Mouse (Mus musculus) retina, adult 2 months (tissue): ENCODE measurements around the gene Jak2.

Experiments used
- DNase-seq: peaks from one replicate; pipeline ENCODE4 v3.0.0-alpha.2; 2012; ENCODE audit warnings: low read depth, low spot score

Gene Jak2

DNA sequence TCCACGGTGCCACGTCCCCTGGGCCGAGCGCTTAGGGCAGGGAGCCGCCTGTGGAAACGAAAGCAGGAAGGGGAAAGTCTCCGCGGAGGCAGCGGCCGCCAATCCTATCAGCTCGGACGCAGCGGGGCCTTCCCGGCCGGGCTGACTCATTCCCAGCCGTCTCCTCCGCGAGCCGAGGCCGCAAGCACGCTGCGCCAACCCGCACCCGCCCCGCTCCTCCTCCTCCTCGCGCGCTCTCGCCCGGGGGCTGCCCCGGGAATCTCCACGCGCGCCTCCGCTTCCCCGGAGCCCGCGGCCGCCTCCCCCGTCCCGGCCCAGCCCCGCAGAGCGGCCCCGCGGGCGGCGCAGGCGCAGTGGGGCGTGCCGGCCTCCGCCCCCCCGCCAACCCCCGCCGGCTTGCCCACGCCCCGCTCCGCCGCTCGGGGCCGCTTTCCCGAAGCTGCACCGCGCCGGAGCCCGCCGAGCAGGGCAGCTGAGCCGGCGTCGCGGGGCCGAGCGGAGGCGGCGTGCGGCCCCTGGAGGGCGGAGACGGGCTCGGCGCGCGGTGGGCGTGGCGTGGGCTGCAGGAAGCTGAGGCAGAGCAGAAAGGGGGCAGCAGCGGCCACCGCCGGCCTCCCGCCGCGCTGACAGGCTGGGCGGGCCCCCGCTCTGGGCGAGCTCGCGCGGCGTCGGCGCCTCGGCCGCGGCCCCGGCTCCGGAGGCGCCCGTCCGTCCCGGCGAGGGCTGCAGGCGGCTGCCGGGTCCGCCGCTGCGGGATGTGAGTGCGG is at the start of gene Jak2:
TSS of gene Jak2 (plus strand) at position 638 of the 767 bp plus-strand sequence.
- peak; percentile 83 for DNase-seq

DNA sequence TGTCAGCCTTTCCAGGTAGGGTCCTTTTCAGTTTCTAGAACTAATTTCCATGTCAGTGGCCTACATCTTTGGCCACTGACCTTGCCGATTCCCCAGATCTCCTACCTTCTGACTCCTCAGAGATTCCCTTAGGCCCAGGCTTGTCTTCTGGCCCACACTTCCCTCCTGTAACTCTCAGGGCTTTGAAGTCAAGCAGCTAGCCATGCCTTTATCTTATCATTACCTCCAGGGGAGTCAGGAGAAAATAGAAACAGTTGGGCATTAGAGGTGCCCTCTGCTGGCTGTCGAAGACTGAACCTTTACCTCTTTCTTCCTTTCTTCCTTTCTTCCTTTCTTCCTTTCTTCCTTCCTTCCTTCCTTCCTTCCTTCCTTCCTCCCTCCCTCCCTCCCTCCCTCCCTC is 48.3 kb upstream of the Jak2 start:
- peak; percentile 8 for DNase-seq

DNA sequence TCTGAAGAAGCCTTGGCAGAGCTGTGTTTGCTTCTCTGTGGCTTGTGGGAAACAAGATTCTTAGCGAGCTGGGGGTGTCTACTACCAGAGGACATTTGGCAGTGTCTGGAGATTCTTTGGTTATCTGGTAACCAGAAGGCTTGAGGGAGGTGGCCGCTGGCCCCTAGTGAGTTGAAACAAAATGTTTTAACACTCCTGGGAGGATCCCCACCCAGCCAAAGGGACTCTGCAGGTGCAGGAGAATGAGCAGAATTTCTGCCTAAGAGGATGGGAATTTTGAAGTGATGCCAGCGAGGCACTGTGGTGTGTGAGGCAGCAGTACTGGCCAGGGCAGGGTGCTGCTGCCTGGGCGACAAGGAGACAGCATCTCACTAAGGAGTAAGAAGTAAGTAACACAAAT is 47.0 kb upstream of the Jak2 start:
- no peak for DNase-seq

DNA sequence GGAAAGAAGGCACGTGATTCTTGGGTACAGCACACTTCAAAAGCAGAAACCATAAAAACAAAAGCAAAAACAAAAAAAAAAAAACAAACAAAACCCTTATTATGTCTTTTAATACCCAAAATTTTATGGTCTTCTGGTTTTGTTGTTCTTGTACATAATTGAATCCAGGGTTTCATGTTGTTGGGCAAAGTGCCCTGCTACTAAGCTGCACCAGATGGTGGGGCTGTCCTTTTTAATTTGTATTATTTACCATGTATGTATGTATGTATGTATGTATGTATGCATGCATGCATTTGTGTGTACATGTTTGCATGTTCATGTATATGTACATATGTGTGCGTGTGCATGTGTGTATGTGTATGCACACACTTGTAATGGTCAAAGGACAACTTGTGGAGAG is 46.4 kb upstream of the Jak2 start:
- no peak for DNase-seq

DNA sequence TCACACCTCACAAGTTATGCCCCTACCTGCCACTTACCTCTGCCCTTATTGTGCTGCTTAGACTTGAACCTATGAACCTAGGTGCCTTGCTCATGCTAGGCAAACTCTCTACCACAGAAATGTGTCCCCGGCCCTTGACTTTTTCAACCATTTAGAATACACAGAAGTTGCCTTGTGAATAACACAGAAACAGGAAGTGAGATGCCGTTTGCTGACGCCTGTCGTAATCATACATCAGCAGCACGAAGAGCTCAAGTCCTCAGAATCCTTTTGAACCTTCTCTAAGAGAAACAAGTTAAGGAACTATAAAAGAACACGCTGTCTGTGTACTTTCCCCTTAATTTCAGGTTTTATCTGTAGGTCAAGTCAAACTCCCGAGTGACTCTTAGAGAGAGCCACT is 41.7 kb upstream of the Jak2 start:
- no peak for DNase-seq

DNA sequence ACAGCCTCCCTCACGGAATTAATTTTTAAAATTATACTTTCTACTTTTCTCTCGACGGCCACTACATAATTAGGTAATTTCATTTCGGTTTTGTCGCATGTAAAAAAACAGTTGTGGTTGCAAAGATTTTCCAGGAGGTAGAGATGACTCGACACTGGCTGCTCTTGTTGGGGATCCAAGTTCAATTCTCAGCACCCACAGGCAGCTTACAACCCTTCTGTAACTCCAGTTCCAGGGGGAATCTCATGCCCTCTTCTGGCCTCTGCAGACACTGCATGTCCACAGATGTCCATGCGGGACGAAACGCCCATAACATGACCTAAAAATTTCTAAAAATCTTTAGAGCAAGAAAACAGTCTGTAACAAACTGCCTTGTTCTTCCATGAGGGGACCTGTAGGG is 41.3 kb upstream of the Jak2 start:
- no peak for DNase-seq

DNA sequence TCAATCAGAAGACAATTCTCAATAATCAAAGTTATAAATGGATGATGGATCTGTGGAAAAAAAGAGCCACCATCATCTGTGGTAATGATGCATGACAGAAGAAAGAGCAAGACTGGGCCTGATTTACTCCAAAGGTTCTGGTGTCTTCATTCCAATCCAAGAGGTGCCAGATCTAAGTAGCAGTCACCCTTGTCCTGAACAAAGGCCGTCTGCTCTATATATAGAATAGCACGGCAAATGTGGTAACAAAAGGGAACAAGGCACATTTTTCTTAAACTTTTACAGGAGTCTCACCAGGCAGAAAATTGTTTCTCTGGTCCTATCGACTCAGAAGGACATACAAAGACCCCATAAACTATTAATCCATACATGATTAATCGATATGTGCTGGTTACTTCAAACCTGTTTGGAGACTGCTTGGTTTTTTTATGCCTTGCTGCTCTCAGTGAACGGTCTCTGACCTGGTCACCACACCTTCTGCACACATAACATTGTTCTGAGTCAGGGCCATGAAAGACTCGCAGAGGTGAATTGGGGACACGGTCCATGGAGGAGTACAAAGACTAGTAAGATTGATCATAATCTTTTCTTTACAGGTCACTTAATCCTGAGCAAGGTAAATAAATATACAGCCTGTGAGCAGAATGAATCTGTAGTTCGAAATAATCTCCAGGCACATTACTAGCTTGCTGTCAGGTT is 35.7 kb upstream of the Jak2 start:
- DNase-seq: no peak

DNA sequence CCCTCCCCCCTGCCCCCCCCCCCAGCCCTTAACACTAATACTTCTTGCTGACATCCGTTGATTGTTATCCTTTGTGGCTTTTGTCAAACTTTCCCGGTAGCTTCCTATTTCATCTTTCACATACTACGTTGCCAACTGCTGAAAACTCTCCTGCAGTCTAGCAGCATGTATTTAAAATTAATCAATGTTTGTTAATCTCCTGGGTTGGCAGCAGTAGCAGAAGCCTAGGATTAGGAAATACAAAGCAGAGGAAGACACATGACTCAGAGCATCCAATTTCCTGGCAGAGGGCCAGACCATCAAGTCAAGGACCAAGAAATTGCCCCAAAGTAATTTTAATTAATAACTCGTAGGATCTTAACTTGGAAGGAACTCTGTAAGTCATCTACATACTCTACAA is 29.8 kb upstream of the Jak2 start:
- no peak for DNase-seq

DNA sequence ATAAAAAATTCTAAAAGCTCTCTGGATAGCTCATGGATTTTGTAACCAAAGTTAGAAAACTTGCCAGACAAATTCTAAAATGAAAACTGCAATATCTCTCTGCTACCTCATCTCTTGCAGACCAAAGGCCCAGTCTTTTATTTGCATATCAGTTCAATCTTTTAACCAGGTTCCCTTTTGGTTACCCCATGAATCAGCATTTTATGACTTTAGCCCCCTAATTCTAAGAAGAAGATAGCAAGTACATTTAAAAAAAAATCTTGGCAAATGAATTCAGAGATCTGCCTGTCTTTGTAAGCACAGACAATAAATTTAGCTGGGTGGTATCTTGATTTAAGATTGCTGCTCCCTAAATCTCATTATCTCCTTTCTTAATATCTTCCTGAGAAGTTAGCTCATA is 26.7 kb upstream of the Jak2 start:
- no peak for DNase-seq

DNA sequence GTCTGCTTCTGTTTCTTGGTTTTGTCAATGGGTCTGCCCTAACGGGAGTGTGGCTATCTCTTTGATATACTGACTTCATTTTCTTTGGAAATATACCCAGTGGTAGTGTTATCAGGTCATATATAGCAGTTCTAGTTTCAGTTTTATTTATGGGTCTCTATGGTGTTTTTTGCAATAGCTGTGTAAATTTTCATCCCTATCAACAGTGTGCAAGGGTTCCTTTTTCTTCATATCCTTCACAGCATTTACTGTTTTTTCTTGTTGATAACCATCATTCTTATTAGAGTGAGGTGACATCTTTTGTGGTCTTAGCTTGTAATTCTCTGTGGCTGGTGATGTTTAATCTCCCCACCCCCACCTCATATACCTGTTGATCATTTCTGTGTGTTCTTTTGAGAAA is 24.6 kb upstream of the Jak2 start:
- no peak for DNase-seq

DNA sequence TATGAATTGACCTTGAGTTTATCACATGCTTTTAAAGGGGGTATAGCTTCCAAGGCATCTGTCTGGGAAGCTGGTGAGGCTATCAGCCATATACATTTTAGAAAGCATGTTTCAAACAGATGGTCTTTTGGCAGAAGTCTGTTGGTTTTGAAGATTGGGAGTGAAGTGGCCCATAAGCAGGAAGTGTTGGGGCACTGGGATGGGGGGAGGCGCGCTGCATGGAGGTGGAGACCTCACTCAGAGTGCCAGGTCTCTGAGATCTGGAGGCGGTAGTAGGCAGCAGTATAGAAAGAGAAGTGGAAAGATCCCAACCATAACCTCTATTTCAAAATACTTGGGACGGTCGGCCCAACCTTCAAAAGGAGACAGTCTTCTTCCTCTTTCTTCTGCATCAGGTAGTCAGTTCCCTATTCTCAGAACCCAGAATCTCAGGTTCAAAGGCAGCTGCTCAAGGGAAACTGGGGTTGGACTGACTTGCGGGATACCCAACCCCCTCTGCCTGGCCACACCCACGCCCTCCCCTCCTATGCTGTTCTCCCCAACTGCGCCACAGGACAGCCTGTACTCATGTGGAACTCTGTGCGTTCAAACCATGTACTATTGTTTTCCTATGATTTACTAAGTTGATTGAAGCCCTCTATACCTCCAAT is 23.6 kb upstream of the Jak2 start:
- DNase-seq: no peak

DNA sequence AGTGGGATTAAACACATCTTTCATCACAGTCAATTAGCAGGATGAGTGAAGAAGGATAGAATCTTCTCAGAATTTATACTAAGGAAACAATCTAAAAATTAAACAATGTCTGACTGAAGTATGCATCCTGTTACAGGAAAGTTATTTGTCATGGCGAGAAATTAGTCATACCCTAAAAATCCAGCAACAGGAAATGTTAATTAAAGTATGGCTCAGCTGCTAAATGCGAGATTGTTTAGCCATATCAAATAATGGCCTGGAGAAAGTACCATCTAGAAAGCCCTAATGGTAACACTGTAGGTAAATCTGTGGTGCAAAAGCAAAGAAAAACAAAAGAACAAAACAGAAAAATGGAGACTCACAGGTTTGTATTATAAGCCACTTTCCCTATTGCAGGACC is 22.6 kb upstream of the Jak2 start:
- no peak for DNase-seq

DNA sequence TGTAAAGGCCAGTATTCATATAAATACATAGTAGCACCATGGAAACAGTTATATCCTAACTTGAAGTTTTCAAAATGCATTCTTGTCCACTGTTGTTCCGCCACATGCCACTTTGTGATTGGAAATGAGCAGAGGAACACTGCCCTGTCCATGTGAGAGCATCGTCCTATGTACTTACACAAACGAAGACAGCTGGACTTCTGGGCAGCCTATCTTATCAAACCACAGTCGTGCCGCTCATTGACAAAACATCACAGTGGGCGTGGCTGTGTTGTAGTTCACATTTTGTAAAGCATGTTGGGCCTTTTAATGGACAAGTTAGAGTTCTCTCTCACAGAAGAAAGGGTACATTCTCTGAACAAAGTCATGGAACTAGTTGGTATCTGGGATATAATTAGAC is 18.9 kb upstream of the Jak2 start:
- DNase-seq: no peak

DNA sequence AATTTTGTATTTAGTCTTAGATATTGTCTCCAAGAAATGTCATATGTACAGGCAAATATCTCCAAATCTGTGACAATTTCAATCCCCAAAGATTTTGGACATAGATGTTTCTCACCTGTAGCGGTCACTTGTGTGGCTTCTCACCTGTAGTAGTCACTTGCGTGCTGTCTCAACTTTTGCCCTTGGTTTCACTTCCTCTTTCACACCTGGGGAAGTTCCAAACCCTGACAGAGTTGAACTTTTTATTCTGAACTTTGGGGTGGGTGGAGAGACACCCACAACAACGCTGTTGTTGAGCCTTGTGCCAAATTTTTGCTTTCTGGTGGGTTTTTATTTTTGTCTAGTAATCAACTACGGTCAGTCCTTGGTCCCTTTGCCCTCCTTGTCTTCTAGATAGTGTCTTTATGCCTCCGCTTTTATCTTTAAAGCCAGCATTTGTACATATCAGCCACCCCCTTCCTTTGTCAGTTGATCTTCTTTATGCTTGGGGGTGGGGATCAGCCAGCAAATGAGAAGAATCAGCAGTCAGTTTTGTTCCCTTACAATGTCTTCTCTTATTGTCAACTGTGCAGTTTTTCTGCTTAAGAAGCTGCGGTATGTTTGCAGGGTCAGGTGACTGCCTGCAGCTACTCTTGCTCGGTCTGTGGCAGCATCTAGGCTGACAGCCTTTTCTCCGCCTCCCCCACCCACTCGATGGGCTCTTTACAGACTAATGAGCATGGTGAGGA is 14.8 kb upstream of the Jak2 start:
- no peak for DNase-seq

DNA sequence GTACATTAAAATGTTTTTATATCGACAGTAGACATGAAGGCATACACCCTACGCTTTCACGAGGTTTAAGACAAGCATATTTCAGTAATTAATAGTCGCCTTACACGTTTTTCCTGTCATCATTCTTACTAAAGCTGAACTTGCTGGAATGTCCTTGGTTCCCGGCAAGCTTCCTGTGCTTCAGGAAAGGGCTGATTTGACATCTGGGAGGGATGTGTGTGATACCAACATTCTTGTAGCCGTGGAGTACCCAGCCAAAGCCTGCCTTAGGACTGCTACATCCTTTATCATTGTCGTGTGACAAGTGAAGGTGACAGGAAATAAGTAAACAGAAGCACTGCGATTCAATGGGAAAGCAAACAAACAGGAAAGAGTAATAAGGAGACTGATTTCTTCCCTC is 13.5 kb upstream of the Jak2 start:
- DNase-seq: no peak

DNA sequence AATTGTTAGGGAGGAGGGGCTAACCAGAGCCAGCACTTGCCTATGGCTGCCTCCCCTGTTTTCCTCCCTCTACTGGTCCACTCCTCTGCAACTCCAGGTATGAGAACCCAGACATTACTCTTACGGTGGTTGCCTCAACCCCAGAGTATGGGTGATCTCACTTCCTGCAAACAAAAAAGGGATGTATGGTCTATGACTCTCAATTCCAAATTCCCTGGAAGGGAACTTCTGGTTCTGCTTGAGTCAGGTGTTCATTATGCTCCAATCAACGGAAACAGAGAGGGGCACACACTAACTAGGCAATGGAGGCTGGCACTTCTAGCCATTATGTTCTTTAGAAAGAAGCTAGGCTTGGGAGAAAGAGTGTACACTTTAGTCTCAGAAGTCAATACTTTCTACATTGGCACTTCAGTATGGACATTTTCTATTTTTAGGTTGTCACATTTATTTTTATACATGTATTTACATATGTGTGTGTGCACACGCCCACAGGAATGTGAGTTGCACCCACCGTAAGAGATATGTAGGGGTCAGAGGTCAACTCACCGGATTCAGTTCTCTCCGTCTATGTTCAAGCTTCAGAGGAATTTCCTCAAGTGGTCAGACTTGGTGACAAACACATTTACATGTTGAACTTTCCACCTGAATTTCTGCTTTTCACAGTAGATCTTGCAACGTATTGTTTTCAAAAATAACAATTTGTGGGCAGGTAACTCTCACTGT is 12.0 kb upstream of the Jak2 start:
- no peak for DNase-seq

DNA sequence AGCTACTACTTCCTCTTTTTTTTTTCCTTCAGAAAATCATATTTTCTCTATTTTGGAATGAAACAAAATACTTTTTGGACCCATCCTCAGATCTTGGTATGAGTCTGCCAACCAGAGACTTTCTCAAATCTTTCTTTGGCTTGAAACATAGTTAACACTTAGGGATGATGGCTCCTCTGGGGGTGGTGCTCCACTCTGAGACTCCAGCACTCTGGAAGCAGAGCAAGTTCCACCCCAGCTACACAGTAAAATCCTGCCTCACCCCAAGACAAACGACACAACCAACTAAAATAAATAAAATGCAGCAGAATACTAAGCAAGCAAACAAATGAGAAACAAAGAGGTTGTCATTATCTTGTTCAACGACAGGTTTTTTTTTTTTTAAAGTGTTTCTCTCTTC is 11.0 kb upstream of the Jak2 start:
- no peak for DNase-seq

DNA sequence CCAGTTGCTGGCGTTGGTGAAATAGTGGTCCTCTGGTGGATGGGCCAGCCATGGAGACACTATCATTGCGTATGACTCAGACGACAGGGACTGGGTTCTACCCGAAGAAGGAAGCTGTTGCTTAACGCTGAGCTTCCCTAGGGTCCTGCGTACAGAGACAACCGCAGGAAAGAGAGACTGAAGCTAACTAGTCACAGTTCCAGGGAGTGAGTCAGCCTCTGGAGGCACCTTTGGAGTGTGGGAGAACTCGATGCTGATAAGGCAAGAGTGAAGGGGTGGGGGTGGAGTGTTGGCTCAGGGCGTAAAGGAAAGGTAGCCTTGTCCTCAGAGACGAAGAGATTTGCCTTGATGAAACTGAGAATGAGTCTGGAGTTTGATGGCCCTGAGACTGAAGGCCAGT is 10.0 kb upstream of the Jak2 start:
- DNase-seq: no peak

DNA sequence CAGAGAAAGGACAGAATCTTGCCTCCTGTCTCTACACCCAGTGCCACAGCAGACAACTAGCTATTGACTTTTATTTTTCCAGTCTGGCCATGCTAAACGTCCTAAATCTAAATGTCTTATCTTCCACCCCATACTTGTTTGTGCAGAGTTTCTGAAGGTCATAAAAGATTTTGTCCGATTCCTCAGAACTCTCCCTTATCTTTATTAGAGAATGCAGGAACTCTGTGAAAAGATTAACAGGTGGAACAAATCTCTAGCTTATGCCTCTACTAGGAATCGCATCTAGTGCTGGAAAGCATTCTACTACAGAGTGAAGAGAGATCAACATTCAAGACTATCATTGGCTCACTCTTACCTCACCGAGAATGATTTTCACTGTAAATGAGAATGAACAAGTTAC is 1.7 kb upstream of the Jak2 start:
- DNase-seq: no peak

DNA sequence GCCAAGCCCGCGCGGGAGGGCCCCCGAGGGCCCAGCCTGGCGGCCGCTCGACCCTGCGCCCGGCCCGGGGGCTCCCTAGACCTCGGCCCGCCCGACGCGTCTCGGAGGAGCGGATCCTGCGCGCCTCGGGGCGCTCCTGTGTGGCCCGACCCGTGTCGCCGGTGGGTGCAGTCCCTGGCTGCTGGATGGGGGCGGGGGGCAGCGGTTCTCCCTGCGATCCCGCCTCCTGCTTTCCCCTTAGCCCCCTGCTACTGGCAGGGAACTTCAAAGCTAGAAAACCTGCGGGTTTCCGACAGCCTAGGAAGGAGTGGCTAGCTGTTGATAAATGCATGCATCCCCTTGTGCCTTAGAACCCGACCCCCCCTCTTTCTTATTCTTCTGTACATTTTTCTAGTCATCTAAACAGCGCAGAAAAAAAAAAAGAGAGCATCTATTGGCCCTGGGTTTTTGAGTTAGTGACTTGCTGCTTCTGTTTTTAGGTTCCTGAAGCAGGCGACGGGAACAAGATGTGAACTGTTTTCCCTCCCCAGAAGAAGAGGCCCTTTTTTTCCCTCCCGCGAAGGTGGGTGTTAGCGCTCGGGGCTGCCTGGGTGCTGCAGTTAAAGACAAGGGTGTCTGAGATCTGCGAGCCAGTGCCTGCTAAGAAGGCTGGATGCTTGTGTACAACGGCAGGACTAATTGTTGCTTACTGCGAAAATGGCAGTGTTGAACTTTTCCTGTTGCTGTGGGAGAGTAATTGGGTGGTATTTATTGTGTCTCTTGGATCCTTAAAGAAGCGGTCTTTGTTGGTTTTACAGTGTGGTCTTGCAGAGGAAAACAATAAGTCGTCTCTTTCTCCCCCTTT is 552 bp downstream of the Jak2 start:
- DNase-seq: no peak
